Mouse (Mus musculus) cerebellum, adult 8-10 months (tissue): ENCODE measurements around the gene Haghl.

Experiments used
- DNase-seq: peaks from one replicate; pipeline ENCODE4 v3.0.0; 2022

The Haghl gene

DNA sequence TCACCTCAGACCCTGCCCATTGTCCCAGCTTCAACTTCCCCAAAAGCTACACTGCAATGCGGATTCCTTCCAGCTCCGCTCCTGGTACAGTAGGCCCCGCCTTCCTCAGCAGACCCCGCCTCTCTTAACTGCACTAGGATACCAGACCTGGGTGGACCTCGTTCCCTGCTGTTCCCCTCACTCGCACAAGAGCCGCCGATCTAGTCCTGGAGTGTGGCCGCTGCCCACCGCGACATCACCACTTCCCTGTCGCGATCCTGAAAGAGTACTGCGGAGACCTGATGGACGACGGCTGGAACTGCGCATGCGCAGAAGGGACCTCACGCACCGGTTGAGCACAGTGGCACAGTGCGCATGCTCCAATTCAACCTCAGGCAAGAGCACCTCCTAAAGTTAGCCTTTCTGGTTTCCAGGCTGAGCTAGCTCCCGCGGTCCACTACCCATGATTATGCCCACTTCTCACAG lies at the start of gene Haghl:
TSS of gene Haghl (minus strand) at position 393 of the 465 bp plus-strand sequence.
- DNase-seq = peak; percentile 99

GRCm38 (mm10) chr17:25834595-25835222 lies 49.2 kb upstream of the Haghl start:
- peak; percentile 59 for DNase-seq

GRCm38 (mm10) chr17:25833961-25834594 lies 48.6 kb upstream of the Haghl start:
- peak; percentile 52 for DNase-seq

DNA sequence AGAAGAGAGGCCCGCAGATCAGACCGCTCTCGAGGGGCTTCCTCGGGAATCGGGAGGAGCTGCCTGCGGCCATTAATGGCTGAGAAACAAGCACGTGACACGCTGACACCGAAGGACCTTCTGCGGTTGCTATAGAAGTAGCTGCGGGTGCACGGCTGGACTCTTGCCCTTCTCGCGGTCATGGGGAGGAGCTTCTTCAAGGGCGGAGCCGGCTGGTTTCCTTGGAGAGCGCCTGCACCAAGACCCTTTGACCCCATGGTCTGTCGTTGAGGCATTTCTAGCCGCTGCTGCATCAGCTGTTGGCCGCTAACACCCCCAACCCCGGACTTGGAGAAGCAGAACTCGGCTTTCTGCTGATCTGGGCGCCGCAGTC lies 47.8 kb upstream of the Haghl start, which contains the start of gene Stub1:
TSS of gene Stub1 (minus strand) at position 114 of the 373 bp plus-strand sequence.
- DNase-seq = no peak

DNA sequence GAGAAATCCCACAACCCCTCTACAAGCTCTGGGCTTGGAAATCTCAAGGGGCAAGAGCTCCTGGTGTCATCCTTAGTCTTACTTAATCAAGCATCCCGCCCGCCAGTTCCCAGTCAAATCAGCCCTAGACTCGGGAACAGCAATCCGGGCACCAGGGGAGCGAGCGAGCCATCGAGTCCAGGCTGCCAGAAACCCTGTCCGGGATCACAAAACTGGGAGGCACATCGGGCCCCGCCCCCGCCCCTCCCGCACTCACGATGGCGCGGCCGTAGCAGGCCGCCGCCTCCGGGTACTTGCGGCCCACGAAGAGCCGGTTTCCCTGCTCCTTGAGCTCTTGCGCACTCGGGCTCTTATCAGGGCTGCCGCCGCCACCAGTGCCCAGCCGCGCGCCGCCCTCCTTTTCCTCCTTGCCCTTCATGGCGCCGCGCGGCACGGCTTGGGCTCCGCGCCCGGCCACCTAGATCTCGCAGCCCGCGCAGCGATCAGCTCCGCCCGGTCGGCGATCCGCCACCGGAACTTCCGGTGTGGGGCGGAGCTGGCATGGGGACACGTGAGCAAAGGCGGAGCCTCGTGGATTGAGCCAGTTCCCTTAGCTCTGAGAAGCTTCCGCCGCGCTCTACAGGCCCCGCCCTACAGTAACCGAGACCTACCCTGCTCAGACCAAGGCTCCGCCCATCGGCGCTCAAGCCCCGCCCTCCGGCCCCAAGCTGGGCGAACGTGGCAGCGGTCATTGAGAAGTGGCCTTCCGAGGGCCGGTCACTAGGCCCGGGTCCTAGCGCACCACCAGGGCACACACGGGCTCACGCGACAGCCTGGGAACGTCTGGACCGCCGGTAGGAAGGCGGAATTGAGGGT lies 47.2 kb upstream of the Haghl start:
- peak; percentile 99 for DNase-seq

DNA sequence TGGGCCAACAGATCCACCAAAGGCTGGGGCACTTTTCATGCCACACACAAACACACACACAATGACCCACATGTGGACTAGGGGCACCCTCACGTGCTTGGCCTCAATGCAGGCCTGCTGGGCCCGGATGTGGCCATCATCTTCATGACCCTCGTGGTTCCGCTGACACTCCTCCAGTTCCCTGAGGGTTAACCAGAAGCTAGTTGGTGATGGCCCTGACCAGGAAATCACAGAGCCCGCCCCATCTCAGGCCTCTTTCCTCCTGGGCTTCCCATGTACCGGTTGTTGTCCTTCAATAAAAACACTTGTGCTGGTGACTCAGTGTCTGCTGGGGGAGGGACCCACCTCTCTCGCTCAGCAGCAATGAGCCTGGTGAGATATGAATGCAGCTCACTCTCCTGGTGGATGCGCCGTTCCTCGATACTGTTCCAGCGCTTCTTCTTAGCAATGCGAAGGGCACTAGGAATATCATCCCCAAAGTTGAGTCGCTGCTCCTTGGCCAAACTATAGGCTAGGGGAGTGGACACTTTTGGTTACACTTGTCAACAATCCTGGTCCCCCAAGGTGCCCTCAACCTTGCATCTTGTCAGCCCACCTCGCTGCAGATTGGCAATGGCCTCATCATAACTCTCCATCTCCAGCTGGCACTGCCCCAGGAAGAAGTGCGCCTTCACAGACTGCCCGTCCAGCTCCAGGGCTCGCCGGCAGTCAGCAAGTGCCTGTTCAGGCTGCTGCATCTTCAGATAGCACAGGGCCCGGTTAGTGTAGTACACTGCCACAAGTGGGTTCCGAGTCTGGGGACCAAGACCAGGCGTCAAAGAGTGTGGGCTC lies 46.2 kb upstream of the Haghl start:
- DNase-seq = peak; percentile 64

DNA sequence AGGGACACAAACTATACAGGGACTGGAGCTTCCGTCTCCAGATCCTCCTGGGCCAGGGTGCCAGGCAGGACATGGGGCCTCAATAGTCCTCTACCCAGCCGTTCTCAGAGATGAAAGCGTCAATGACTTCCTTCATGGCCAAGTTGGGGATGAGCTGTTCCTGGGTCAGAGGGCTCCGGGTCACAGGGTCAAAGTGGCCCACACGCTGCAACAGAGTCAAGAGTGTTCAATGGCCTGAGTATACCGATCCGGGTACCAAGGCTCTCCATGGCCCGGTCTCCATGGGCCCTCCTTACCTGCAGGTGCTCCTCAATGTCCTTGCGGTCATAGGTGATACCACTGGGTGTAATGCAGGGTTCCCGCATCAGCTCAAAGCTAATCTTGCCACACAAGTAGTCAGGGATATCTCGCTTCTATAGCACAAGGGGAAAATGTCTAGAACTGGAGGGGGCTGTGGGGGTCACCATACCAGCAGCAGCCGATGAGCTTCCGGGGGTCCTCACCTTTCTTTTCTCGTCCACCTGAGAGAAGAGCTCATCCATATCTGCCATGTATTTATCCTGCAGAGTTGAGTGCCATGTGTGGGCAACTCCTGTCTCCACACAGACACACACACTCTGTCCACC lies 45.4 kb upstream of the Haghl start:
- no peak for DNase-seq

- no peak for DNase-seq
These were observed 44.8 kb upstream of the Haghl start for GRCm38 (mm10) chr17:25830200-25830753.

DNA sequence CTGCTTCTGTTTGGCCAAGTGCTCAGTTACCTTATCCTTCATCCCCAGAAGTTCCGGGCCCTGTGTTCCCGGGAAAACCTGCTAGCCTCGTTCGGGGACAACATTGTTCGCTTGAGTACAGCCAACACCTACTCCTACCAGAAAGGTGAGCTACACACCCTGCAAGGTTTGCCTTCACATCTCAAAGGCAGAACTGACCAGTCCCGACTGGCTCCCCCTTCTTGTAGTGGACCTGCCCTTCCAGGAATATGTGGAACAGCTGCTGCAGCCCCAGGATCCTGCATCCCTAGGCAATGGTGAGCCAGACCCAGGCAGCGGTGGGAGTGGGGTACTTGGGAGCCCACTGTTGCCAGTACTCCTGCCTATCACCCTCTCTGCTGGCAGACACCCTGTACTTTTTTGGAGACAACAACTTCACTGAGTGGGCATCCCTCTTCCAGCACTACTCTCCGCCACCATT lies 44.1 kb upstream of the Haghl start:
- no peak for DNase-seq

- DNase-seq = peak; percentile 77
These were observed 43.5 kb upstream of the Haghl start, which contains the start of gene Jmjd8 for GRCm38 (mm10) chr17:25828712-25829557. TSS of gene Jmjd8 (plus strand) at chr17:25828867.

- no peak for DNase-seq
These were observed 42.7 kb upstream of the Haghl start for GRCm38 (mm10) chr17:25828223-25828594.

GRCm38 (mm10) chr17:25827546-25828222 lies 42.2 kb upstream of the Haghl start:
- no peak for DNase-seq

DNA sequence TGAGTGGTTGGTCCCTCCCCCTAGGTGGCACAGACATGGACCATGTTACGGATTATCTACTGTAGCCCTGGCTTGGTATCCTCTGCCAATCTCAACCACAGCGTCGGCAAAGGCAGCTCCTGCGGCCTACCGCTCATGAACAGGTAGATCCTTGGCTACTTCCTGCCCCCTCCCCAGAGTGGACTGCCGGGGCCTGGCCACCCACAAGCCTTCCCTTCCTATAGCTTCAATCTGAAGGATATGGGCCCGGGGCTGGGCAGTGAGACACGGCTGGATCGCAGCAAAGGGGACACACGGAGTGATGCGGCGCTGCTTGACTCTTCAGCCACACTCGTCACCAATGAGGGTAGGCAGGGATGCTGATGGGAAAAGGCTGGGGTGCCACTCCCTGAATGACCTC lies 41.5 kb upstream of the Haghl start:
- no peak for DNase-seq

GRCm38 (mm10) chr17:25825984-25826570 lies 40.6 kb upstream of the Haghl start:
- no peak for DNase-seq

GRCm38 (mm10) chr17:25825311-25825710 lies 39.8 kb upstream of the Haghl start:
- DNase-seq = no peak

DNA sequence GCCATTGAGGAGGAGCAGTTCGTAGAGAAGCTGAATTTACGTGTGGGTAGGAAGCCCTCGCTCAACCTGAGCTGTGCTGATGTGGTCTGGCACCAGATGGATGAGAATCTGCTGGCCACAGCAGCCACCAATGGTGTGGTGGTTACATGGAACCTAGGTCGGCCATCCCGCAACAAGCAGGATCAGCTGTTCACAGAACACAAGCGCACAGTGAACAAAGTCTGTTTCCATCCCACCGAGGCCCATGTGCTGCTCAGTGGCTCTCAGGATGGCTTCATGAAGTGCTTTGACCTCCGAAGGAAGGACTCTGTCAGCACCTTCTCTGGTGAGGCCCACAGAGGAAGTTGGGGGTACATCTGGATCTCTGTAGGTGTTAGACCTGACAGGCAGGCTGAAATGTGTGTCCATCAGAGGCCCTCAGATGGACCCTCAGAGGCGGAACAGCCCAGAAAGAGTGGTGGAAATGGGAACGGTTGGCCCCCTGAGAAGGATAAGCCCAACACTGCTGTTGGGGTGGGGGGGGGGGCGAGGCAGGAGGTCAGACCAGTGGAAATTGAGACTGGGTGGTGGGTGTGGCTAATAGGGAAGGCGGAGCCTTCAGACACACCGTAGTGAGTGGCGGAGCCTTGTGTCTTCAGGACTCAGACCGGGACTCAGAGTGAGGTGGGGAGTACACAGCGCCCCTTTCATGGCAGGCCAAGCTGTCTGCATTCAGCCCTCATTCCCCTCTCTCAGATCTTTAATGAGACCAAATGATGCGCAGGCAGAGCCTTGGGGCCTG lies 39.1 kb upstream of the Haghl start:
- no peak for DNase-seq

DNA sequence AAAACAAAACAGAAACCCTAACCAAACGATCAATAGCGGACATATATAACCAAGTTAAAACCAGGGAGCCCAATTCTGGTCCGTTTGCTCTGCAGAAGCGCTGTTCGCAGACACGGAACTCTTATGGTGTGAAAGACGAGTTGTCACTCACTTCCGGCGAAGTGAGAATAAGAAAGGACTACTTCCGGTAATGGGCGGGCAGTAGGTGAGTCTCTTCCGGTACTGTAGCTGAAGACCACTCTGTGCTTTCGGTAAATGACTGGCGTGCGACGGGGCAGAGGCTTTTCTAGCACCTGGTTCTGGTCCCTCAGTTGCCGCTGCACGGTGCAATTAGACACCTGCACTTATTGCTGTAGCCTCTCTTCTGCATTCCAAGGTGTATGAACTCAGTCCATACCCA lies 38.0 kb upstream of the Haghl start, which contains the start of gene Wdr24:
TSS of gene Wdr24 (plus strand) at position 176 of the 400 bp plus-strand sequence.
- peak; percentile 83 for DNase-seq

DNA sequence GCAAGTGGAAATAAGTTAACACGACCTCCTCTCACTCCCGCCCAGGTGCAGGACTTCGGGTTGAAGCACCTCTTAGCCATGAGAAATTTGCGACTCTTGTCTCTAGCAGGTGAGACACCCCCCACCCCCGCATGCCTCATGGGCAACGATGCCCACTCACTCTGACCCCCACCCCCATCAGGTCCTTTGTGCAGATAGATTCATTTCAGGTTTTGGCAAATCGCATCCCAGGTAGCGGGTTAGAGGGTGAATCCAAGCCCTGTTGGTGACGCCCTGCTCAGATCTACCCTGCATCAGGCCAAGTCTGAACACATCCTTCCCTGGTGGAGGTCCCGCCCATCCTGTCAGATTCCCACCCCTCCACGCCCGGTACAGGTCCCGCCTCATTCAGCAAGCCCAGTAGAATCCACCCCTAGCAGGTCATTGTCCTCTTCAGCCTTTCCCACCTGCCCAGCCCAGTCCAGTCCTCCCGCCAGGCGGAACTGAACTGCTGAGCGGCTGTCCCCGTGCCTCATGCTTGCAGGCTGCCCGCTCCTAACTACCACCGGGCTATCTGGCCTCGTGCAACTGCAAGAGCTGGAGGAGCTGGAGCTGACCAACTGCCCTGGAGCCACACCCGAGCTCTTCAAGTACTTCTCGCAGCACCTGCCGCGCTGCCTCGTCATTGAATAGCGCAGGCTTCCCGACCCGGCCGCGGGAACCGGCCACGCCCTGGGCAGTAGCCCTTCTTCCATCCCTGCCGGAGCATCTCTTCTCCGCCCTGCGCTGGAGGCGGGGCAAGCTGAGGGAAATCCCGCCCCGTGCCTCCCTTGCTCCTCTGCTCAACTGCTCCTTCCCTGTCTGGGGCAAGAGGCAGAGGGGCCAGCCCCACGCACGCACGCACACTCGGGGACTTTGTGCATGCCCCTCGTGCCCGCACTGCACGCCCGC lies 33.6 kb upstream of the Haghl start:
- DNase-seq = no peak
